Mouse (Mus musculus): ENCODE data around the gene Tacc2.

GRCm38 (mm10) chr7:130716989-130717388, 139.8 kb downstream of the Tacc2 start:
- TF ChIP-seq CTCF (IDR thresholded peaks at IDR 0.05; ENCODE audit: insufficient read depth, low read depth, low read length), result no peak
- no peak for TF ChIP-seq POLR2A (IDR thresholded peaks at IDR 0.05; ENCODE audit: insufficient read depth, low read depth, low read length)
